Mouse (Mus musculus) natural killer cell, adult 2 months (primary cell): ENCODE measurements at regions not wholly inside any gene's neighbourhood (a gene's known extent, or its start where the extent isn't known, plus 50 kb on each side); places are given as distances from the start of the nearest gene placed in this dataset.
A peak's percentile ranks its signal among the peaks of the same experiment; 100 is the strongest.

Experiments
- DNase-seq, 2 experiments: peaks; one replicate each; pipeline ENCODE4 v3.0.0; 2022; ENCODE audit warnings: low spot score in 2 of 2

DNA sequence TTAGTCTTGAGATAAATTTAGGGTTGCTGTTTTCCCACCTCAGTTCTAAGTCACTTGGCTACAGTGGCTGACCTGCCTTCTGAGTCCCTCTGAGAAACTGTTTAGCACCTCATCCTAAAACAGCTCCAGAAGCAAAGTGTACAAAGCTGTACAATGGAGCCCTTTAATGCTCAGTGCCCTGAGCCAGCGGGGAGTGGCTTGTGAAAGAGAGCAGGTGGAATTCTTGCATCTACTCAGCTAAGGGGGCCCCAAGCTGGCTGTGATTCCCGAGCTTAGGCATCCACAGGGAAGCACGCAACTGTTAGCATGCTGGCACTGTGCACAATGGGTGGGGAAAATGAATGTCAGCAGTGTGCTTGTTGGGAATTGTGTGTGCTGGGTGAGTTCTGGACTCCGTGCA lies 63.2 kb upstream of the Kcnj15 start:
- no peak for DNase-seq

DNA sequence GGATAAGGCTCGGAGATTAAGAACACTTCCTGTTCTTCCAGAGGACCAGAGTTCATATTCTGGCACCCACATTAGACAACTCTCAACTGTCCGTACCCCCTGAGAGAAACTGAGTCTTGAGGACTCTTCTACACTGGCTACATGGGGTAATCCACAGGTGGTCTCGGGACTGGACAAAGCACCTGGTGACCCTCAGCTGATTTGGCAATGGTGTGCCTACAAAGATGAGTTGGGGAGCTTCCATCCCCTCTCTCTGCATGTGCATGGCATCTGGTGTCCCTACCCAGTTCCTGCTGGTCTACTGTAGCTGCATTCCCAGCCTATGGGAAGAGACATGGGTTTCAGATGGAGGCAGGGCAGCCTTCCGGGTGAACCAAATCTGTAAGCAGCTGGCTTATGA lies 61.2 kb upstream of the Kcnj15 start:
- DNase-seq, result no peak

DNA sequence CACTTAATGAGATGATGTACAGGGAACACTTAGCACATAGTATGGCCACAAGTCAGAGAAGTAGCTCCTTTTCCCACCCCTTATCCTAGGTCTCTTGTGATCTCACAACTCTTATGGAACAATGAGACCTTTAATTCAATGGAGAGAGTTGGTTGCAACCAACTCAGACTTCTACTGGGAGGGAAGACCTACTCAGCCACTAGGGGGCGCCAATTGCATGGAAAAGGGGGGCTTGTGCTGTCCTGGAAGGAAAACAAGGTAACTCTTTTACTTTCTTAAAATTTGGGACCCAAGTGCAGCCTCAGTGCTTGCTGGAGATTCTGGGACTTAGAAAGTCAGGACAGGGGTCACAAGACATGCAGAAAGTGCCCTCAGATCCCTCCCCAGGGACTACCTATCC lies 60.7 kb upstream of the Kcnj15 start:
- DNase-seq, result peak; percentile 36 to 51

DNA sequence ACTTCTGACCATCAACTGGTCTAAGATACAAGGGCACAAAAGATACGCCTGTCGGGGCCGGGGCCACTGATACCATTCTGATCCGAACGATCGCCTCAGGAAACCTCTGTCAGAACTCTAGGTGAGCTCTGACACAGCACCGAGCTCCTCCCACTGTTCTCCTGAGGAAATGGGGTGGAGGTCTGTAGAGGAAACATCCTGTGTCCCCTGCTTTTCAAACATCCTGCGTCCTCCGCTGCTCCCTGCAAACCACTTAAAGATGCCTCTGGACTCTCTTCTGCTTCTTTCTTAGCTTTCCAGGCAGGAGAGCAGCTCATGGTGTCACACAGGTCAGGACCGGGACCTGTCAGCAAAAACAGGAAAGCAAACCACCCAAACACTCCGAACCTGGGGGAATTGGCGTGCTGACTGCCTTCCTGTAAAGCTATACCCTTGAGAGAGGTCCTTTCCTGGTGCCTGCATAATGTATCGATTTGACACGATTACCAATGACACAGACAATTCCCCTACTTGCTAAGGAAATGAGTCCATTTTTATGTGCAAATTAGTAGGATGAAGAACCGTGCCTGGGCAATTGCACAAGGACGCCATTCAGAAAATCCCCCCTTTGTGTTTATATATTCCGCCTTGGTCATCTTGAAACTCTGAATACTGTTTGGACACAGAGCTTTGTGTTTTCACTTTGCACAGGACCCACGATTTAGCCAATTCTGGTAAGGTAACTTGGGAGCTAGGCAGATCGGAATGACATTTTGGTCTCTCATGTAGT lies 58.4 kb upstream of the Kcnj15 start:
- DNase-seq, result no peak

DNA sequence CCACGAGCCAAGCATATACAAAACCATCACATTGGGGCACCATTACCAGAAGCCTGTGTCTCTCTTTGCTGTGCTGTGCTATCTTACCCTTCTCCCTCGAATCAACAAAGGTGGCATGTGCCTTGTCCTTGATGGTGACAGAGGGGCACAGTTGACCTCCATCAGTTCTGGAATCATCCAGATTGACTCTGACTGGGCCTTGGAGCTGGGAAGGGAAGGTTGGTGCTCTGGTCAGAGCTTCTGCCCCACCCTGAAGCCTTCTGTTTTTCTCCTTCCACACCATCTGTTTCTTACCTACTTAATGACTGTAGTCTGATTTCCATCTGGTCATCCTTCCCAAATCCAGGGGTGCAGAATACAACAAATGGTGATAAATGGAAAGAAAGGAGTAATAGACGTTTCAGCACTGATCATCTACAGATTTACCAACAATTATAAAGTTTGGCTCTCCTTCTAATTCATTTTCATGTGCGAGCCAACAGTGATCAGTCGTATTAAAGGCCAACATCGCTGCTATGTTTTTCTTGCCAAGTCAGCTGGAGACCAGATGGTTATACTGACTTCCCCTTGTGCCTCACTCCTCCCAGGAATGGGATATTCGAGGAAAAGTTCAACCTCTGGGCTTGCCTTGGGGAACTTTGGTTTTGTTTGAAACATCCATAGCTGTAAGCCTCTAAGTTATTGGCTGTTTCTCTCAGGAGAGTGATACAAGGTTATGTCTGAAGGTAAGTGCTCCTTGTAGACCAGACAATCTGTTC lies 55.1 kb upstream of the Kcnj15 start:
- DNase-seq, result no peak

DNA sequence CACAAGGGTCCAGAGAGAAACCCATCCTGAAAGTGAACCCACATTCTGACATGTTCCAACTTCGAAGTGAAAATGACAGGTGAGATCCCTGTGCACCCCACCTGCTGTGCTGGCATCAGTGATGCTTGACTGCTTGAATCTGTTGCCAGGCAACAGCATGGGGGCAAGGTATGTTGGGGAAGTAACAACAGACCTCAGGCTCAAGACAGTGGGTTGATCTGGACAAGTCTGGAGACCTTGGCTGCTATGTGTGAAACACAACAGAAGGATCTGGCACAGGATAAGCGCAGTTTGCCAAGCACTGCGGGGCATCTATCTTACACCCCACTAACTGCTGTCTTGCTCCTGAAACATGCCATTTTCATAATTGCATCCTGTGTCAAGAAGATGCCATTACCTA lies 54.3 kb upstream of the Kcnj15 start:
- DNase-seq, result no peak

DNA sequence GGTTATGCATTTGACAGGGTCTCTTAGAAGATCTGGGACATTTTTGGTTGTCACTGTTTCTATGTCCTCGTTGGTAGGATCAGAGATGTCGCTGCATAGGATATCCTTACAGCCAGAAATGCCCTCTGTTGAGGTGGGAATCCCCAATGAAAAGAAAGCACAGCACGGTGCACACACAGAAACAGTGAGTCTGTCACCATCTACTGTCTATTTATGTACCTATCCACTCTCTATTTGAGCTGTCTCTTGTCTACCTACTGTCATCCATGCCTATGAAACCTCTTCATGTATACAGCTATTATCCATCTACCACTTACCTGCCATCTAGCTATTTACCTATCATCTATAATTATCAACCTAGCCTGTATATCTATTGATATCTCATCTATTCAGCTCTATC lies 53.6 kb upstream of the Kcnj15 start:
- DNase-seq, result no peak

DNA sequence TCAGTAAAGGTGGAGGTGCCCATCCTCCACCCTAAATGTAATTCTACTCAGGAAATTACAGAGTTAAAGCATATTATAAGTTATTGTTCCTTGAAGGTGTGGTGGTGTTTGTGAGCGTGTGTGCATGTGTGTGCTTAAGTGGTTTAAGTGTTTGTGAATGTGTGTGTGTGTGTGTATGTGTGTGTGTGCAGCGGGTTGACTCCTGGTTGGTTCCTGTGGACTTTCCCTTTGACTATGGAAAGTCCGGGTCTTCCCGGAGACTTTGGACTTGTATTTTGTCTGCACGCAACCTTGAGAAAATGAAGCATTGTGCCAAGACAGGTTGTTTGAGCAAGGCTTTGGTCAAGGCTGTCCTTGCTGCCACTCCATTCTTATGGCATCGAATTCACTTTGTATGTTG lies 52.9 kb upstream of the Kcnj15 start:
- DNase-seq, result no peak

DNA sequence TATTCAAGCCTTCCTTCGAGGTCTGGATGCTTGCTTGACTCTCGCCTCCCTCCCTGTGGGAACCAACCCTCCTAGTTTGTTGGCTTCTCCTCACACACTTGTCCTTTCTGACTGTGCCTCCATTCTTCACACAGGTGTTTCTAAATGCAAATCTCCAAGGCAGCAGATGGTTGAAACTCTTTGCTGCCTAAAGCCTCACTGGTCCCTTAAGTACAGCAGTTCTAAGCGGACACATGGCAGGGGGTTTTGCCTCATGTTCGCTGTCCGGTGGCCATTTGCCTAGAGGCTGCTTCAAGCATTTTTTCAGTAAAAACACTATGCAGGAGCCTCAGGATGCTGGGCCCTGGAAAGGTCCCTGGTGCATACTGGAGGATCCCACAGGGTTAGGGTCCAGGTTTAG lies 50.9 kb upstream of the Kcnj15 start:
- DNase-seq, result no peak

DNA sequence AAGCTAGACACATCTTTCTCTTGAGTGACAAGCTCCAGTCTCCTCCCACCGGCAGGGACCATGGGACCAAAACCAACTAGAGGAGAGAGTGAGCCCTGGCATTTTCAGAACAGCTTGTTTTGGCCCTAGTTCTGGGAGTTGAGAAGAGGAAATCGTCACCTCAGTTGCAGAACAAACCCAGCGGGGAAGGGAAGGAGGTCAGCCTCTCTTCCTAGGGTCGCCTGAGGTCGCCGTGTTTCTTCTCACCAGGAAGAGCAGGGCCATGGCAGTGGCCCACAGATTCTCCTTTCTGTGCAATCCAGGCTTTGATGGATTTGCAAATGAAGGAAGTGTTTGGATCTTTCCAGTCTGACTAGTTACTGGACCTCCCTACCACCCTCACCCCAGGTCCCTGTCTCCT lies 49.8 kb upstream of the Kcnj15 start:
- DNase-seq, result no peak
